Mouse (Mus musculus): ENCODE measurements around the gene Tiam1. TPM values are rescaled to one million over a fixed set of nuclear protein-coding genes. Genes with fewer than 3 reads are reported as not detected.

The Tiam1 gene
- total and polyA plus RNA-seq, 3 experiments: 1.8 to 5.3 (median 2.9) TPM

GRCm38 (mm10) chr16:90137175-90137574 lies 6.4 kb downstream of the Tiam1 start:
- no peaks in the 10 kb centered on the region for H3K36me3 ChIP-seq (replicated peaks)
- no peak overlapping the region for H3K4me3 ChIP-seq (ENCODE audit: low read depth, low read length)
- no peak for ATAC-seq (ENCODE audit: extremely low read depth, insufficient number of reproducible peaks, low FRiP score, poor library complexity, severe bottlenecking)
- no peak for TF ChIP-seq GATA1 (IDR thresholded peaks at IDR 0.05; ENCODE audit: borderline replicate concordance, low read length)
- no peak for TF ChIP-seq TAL1 (conservative IDR thresholded peaks at IDR 0.05; ENCODE audit: low read depth, low read length)
- TF ChIP-seq CTCF (IDR thresholded peaks at IDR 0.05; ENCODE audit: low read depth, low read length): no peak
- no peak for TF ChIP-seq GATA2 (IDR thresholded peaks at IDR 0.05; ENCODE audit: borderline replicate concordance, low read depth, low read length)
- no peak for TF ChIP-seq POLR2AphosphoS5 (IDR thresholded peaks at IDR 0.05; ENCODE audit: insufficient replicate concordance, low read depth, low read length)
- H3K9me3 ChIP-seq (replicated peaks): peaks cover 22% of the 10 kb centered on the region
- H3K27me3 ChIP-seq (ENCODE audit: insufficient read depth, low read length): no peaks in the 10 kb centered on the region
- no peaks in the 10 kb centered on the region for H3K4me1 ChIP-seq (ENCODE audit: insufficient read depth, low read depth, low read length)
- DNase-seq (ENCODE audit: low spot score): no peak

DNA sequence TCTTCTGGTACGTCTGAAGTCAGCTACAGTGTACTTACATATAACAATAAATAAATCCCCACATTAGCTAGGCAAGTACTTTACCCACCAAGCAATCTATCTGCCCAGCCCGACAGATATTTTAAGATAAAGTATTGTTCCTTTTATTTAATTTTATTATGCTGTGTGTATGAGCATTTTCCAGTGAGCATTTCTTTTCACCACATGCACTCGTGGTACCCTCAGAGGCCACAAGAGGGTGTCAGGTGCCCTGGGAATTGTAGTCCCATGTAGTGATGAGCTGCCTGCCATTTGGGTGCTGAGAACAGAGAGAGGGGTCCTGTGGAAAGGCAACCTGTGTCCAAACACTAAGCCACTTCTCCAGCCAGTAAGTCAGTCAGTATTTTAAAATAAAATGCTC lies 8.0 kb downstream of the Tiam1 start:
- no peaks in the 10 kb centered on the region for H3K27me3 ChIP-seq (ENCODE audit: insufficient read depth, low read length)
- H3K4me1 ChIP-seq (ENCODE audit: insufficient read depth, low read depth, low read length): no peaks in the 10 kb centered on the region
- no peak for DNase-seq (ENCODE audit: low spot score)
- no peak overlapping the region for H3K4me3 ChIP-seq (ENCODE audit: low read depth, low read length)
- ATAC-seq (ENCODE audit: extremely low read depth, insufficient number of reproducible peaks, low FRiP score, poor library complexity, severe bottlenecking): no peak
- peaks cover 25% of the 10 kb centered on the region for H3K9me3 ChIP-seq (replicated peaks)
- no peaks in the 10 kb centered on the region for H3K36me3 ChIP-seq (replicated peaks)
- TF ChIP-seq GATA2 (IDR thresholded peaks at IDR 0.05; ENCODE audit: borderline replicate concordance, low read depth, low read length) (no peak), GATA1 (IDR thresholded peaks at IDR 0.05; ENCODE audit: borderline replicate concordance, low read length) (no peak), TAL1 (conservative IDR thresholded peaks at IDR 0.05; ENCODE audit: low read depth, low read length) (no peak), CTCF (IDR thresholded peaks at IDR 0.05; ENCODE audit: low read depth, low read length) (no peak), POLR2AphosphoS5 (IDR thresholded peaks at IDR 0.05; ENCODE audit: insufficient replicate concordance, low read depth, low read length) (no peak)

DNA sequence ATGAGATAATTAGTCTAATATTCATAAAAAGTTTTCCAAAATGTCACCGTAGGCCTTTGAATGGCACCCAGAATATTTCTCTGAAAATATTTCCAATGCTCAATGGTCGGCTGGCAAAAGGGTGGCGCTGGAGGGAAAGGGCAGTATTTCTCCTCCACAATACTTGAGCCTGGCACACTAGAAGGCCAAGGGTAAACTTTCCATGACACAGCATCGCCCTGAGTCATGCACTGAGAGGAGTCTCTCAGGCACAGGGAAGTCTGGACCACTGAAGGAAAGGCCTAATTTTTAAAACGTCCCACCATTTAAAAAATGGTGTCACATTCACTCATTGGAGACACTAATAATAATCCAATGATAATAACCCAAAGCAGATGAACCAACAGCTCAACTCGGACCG lies 9.2 kb downstream of the Tiam1 start:
- TF ChIP-seq CTCF (IDR thresholded peaks at IDR 0.05; ENCODE audit: low read depth, low read length) (no peak), GATA1 (IDR thresholded peaks at IDR 0.05; ENCODE audit: borderline replicate concordance, low read length) (no peak), TAL1 (conservative IDR thresholded peaks at IDR 0.05; ENCODE audit: low read depth, low read length) (no peak), GATA2 (IDR thresholded peaks at IDR 0.05; ENCODE audit: borderline replicate concordance, low read depth, low read length) (no peak), POLR2AphosphoS5 (IDR thresholded peaks at IDR 0.05; ENCODE audit: insufficient replicate concordance, low read depth, low read length) (no peak)
- no peak for ATAC-seq (ENCODE audit: extremely low read depth, insufficient number of reproducible peaks, low FRiP score, poor library complexity, severe bottlenecking)
- H3K36me3 ChIP-seq (replicated peaks): no peaks in the 10 kb centered on the region
- no peak overlapping the region for H3K4me3 ChIP-seq (ENCODE audit: low read depth, low read length)
- DNase-seq (ENCODE audit: low spot score): no peak
- no peaks in the 10 kb centered on the region for H3K27me3 ChIP-seq (ENCODE audit: insufficient read depth, low read length)
- H3K9me3 ChIP-seq (replicated peaks): peaks cover 26% of the 10 kb centered on the region
- H3K4me1 ChIP-seq (ENCODE audit: insufficient read depth, low read depth, low read length): no peaks in the 10 kb centered on the region

DNA sequence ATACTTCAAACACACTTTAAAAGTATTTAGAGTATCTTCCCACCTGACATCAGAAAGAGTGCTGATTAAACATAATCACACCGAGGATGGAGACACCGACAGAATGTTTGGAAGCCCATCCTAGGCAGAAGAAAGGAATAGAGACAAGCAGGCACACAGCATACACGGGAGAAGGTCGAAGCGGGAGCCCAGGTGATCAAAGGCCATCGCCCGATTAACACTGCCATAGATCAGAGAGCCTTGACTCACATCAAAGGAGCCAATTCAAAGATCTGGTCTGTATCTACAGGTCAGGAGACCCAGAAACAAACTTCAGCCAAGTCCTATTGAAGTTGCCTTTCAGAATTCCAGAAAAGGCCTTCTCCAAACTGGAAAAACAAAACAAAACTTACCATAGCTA lies 10.8 kb downstream of the Tiam1 start:
- Histone ChIP-seq H3K27me3 (ENCODE audit: insufficient read depth, low read length) (no peaks in the 10 kb centered on the region), H3K9me3 (replicated peaks) (peaks cover 23% of the 10 kb centered on the region), H3K36me3 (replicated peaks) (no peaks in the 10 kb centered on the region), H3K4me1 (ENCODE audit: insufficient read depth, low read depth, low read length) (no peaks in the 10 kb centered on the region), H3K4me3 (ENCODE audit: low read depth, low read length) (no peak overlapping the region)
- TF ChIP-seq POLR2AphosphoS5 (IDR thresholded peaks at IDR 0.05; ENCODE audit: insufficient replicate concordance, low read depth, low read length) (no peak), TAL1 (conservative IDR thresholded peaks at IDR 0.05; ENCODE audit: low read depth, low read length) (no peak), CTCF (IDR thresholded peaks at IDR 0.05; ENCODE audit: low read depth, low read length) (no peak), GATA2 (IDR thresholded peaks at IDR 0.05; ENCODE audit: borderline replicate concordance, low read depth, low read length) (no peak), GATA1 (IDR thresholded peaks at IDR 0.05; ENCODE audit: borderline replicate concordance, low read length) (no peak)
- ATAC-seq (ENCODE audit: extremely low read depth, insufficient number of reproducible peaks, low FRiP score, poor library complexity, severe bottlenecking): no peak
- DNase-seq (ENCODE audit: low spot score): no peak

- no peak for TF ChIP-seq TAL1 (conservative IDR thresholded peaks at IDR 0.05; ENCODE audit: low read depth, low read length)
- TF ChIP-seq GATA1 (IDR thresholded peaks at IDR 0.05; ENCODE audit: borderline replicate concordance, low read length): no peak
- no peak for TF ChIP-seq CTCF (IDR thresholded peaks at IDR 0.05; ENCODE audit: low read depth, low read length)
- TF ChIP-seq GATA2 (IDR thresholded peaks at IDR 0.05; ENCODE audit: borderline replicate concordance, low read depth, low read length): no peak
- no peak for TF ChIP-seq POLR2AphosphoS5 (IDR thresholded peaks at IDR 0.05; ENCODE audit: insufficient replicate concordance, low read depth, low read length)
- ATAC-seq (ENCODE audit: extremely low read depth, insufficient number of reproducible peaks, low FRiP score, poor library complexity, severe bottlenecking) (no peak), DNase-seq (ENCODE audit: low spot score) (no peak)
- Histone ChIP-seq H3K36me3 (replicated peaks) (no peaks in the 10 kb centered on the region), H3K4me3 (ENCODE audit: low read depth, low read length) (no peak overlapping the region), H3K27me3 (ENCODE audit: insufficient read depth, low read length) (no peaks in the 10 kb centered on the region), H3K4me1 (ENCODE audit: insufficient read depth, low read depth, low read length) (no peaks in the 10 kb centered on the region), H3K9me3 (replicated peaks) (peaks cover 21% of the 10 kb centered on the region)
These were observed 11.2 kb downstream of the Tiam1 start for GRCm38 (mm10) chr16:90132331-90132730.

DNA sequence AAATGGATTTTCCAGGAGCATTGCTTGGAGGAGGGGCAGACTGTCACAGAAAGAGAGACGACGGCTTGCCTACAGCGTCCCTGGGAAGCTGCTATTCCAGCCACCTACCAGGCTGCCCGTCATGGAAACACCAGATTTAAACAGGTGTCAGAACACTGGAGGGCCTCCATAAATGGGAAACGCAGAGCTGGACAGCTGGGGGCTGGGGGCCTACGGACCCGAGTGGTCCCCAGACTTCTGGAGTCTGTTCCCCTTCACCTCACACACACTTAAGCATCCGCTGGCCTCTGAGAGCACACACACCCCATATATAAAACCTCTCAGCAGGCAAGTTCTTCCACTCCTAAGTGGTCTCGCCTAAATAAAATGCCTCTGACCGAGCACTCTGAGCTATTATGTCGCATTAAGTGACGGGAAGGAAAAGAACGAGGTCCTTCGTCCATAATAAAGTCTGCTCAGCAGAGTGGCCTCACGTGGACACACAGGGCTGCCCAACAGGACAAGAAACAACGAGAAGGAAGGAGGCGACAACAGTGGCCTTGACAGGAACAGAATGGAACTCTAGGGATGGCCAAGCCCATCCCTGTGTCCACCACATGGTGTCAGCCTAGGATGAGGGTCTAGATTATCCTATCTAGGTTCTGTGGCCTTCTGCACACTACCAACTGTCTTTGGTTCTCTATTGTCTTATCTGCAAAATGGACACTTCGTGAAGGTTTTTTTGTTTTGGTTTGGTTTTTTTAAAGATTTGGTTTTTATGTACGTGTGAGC lies 14.6 kb downstream of the Tiam1 start:
- Histone ChIP-seq H3K4me1 (ENCODE audit: insufficient read depth, low read depth, low read length) (peaks cover 7% of the 10 kb centered on the region), H3K4me3 (ENCODE audit: low read depth, low read length) (no peak overlapping the region), H3K27me3 (ENCODE audit: insufficient read depth, low read length) (no peaks in the 10 kb centered on the region), H3K36me3 (replicated peaks) (no peaks in the 10 kb centered on the region), H3K9me3 (replicated peaks) (peaks cover 23% of the 10 kb centered on the region)
- TF ChIP-seq GATA2 (IDR thresholded peaks at IDR 0.05; ENCODE audit: borderline replicate concordance, low read depth, low read length) (no peak), POLR2AphosphoS5 (IDR thresholded peaks at IDR 0.05; ENCODE audit: insufficient replicate concordance, low read depth, low read length) (no peak), GATA1 (IDR thresholded peaks at IDR 0.05; ENCODE audit: borderline replicate concordance, low read length) (no peak), CTCF (IDR thresholded peaks at IDR 0.05; ENCODE audit: low read depth, low read length) (no peak), TAL1 (conservative IDR thresholded peaks at IDR 0.05; ENCODE audit: low read depth, low read length) (no peak)
- DNase-seq (ENCODE audit: low spot score) (no peak), ATAC-seq (ENCODE audit: extremely low read depth, insufficient number of reproducible peaks, low FRiP score, poor library complexity, severe bottlenecking) (no peak)
